ENCODE assay signal across 31 mouse cellular contexts in genomic region chr12:33404996-33405395, GRCm38 (mm10). TPM values are rescaled to one million over a fixed set of nuclear protein-coding genes. Genes with fewer than 3 reads are reported as not detected.
DNase-seq lines count a peak whose midpoint lies in the region; ATAC-seq and TF ChIP-seq lines count a peak whose summit lies in the region.
"Had no signal": no experiment of that assay in that cellular context is flagged by ENCODE, and none has a peak within 500 bp of the region (broad histone marks: within the 10 kb centered on the region; RNA-seq: fewer than 3 reads in every experiment).

No protein-coding gene starts in this region.

- H3K36me3 ChIP-seq in midbrain, embryonic 14.5 days (ENCODE audit: control insufficient read depth, insufficient read depth, low read length) = no peaks in the 10 kb centered on the region
- no peaks in the 10 kb centered on the region for H3K36me3 ChIP-seq in midbrain, postnatal 0 days (ENCODE audit: insufficient read depth, low read length)
- no peaks in the 10 kb centered on the region for H3K36me3 ChIP-seq in hindbrain, postnatal 0 days (ENCODE audit: insufficient read depth, low read length)
- H3K36me3 ChIP-seq: embryonic facial prominence, embryonic 13.5 days; forebrain, embryonic 12.5 days; G1E; limb, embryonic 12.5 days had no signal

- DNase-seq in layer of hippocampus, adult 2 months (ENCODE audit: low spot score in 2 of 2) = no peak
- no peak for DNase-seq in layer of hippocampus, adult 18-20 months (ENCODE audit: low spot score in 2 of 2)
- peak; percentile 21 for DNase-seq in midbrain, embryonic 14.5 days
- no peak for DNase-seq in midbrain, postnatal 0 days (ENCODE audit: low spot score)
- no peak for DNase-seq in hindbrain, postnatal 0 days (ENCODE audit: low spot score)
- DNase-seq in c-Kit-positive CD71-positive TER-119-positive erythroid progenitor cells, embryonic 14.5 days (ENCODE audit: low spot score) = no peak
- DNase-seq in natural killer cell, adult 2 months (ENCODE audit: low spot score in 2 of 2) = no peak
- DNase-seq: adrenal gland, postnatal 10 days; B cell, adult 2 months; cerebellum, adult 8-10 months; cerebellum, postnatal 36 days; embryo, embryonic 11 days; kidney, postnatal 25 days; liver, postnatal 0 days; right cerebral cortex, postnatal 25 days; spleen, adult 18-20 months; thymus, postnatal 14 days had no signal

- no peak overlapping the region for H3K4me2 ChIP-seq in midbrain, embryonic 14.5 days (ENCODE audit: low read length)
- no peak overlapping the region for H3K4me2 ChIP-seq in midbrain, postnatal 0 days (ENCODE audit: low read depth, low read length, poor library complexity, severe bottlenecking)
- no peak overlapping the region for H3K4me2 ChIP-seq in hindbrain, postnatal 0 days (ENCODE audit: low read depth, low read length)
- H3K4me2 ChIP-seq: embryonic facial prominence, embryonic 13.5 days; forebrain, embryonic 12.5 days; heart, embryonic 11.5 days; limb, embryonic 12.5 days; liver, embryonic 11.5 days had no signal

- H3K27me3 ChIP-seq in midbrain, embryonic 14.5 days (ENCODE audit: control insufficient read depth, insufficient read depth, low read length) = no peaks in the 10 kb centered on the region
- H3K27me3 ChIP-seq in midbrain, postnatal 0 days (ENCODE audit: insufficient read depth, low read length) = no peaks in the 10 kb centered on the region
- H3K27me3 ChIP-seq in hindbrain, postnatal 0 days (ENCODE audit: insufficient read depth, low read length) = no peaks in the 10 kb centered on the region
- H3K27me3 ChIP-seq: CH12.LX; embryonic facial prominence, embryonic 13.5 days; forebrain, embryonic 12.5 days; limb, embryonic 12.5 days had no signal

- H3K4me1 ChIP-seq in midbrain, embryonic 14.5 days (ENCODE audit: control insufficient read depth, insufficient read depth, low read length) = peaks cover 6% of the 10 kb centered on the region; the same call in 1 of the 2 replicates
- H3K4me1 ChIP-seq in midbrain, postnatal 0 days (ENCODE audit: insufficient read depth, low read length) = no peaks in the 10 kb centered on the region
- 0 out of 2 replicates have a peak, but pooled peaks cover 5% of the 10 kb centered on the region for H3K4me1 ChIP-seq in hindbrain, postnatal 0 days (ENCODE audit: insufficient read depth, low read length)
- H3K4me1 ChIP-seq: embryonic facial prominence, embryonic 13.5 days had no signal

- H3K4me3 ChIP-seq in layer of hippocampus, adult 2 months = no peak overlapping the region
- H3K4me3 ChIP-seq in midbrain, embryonic 14.5 days (replicated peaks; ENCODE audit: low read depth, low read length) = no peak overlapping the region
- no peak overlapping the region for H3K4me3 ChIP-seq in midbrain, postnatal 0 days (ENCODE audit: low read depth, low read length)
- no peak overlapping the region for H3K4me3 ChIP-seq in hindbrain, postnatal 0 days (ENCODE audit: low read length)
- H3K4me3 ChIP-seq: embryonic facial prominence, embryonic 13.5 days; erythroblast, embryonic 14.5 days; forebrain, embryonic 12.5 days; limb, embryonic 12.5 days had no signal

- peak overlapping the region; percentile 59; the same call in 1 of the 2 replicates for H3K27ac ChIP-seq in layer of hippocampus, adult 2 months
- peak overlapping the region; percentile 49; the same call in 1 of the 2 replicates for H3K27ac ChIP-seq in midbrain, embryonic 14.5 days (replicated peaks; ENCODE audit: low read depth, low read length)
- no peak overlapping the region for H3K27ac ChIP-seq in midbrain, postnatal 0 days (ENCODE audit: low read depth, low read length)
- peak overlapping the region; percentile 2; the same call in 1 of the 2 replicates for H3K27ac ChIP-seq in hindbrain, postnatal 0 days
- H3K27ac ChIP-seq: embryonic facial prominence, embryonic 13.5 days; forebrain, embryonic 12.5 days; limb, embryonic 12.5 days; macrophage had no signal

- 34% methylated on average over 5 of the region's 5 CpGs for WGBS in midbrain, embryonic 14.5 days
- 22% methylated on average over 5 of the region's 5 CpGs for WGBS in midbrain, postnatal 0 days
- WGBS in hindbrain, postnatal 0 days = 40% methylated on average over 5 of the region's 5 CpGs

- no peaks in the 10 kb centered on the region for H3K9me3 ChIP-seq in midbrain, embryonic 14.5 days (ENCODE audit: control insufficient read depth, low read length)
- H3K9me3 ChIP-seq in midbrain, postnatal 0 days (ENCODE audit: low read length) = no peaks in the 10 kb centered on the region
- H3K9me3 ChIP-seq in hindbrain, postnatal 0 days (ENCODE audit: low read length) = no peaks in the 10 kb centered on the region
- H3K9me3 ChIP-seq: embryonic facial prominence, embryonic 13.5 days; forebrain, embryonic 12.5 days; G1E; limb, embryonic 12.5 days had no signal

- no peak for TF ChIP-seq CTCF in layer of hippocampus, adult 2 months (conservative IDR thresholded peaks at IDR 0.05)
- TF ChIP-seq CTCF in midbrain, postnatal 0 days (IDR thresholded peaks at IDR 0.05) = no peak
- no peak for TF ChIP-seq CTCF in hindbrain, postnatal 0 days (IDR thresholded peaks at IDR 0.05; ENCODE audit: low read depth)

- no peak for ATAC-seq in midbrain, embryonic 14.5 days (ENCODE audit: low FRiP score, low TSS enrichment)
- no peak for ATAC-seq in midbrain, postnatal 0 days (ENCODE audit: low FRiP score)
- no peak for ATAC-seq in hindbrain, postnatal 0 days
- ATAC-seq: intestine, postnatal 0 days; liver, postnatal 0 days had no signal

- no peak overlapping the region; the same call in 1 of the 2 replicates for H3K9ac ChIP-seq in midbrain, embryonic 14.5 days (replicated peaks; ENCODE audit: low read length)
- no peak overlapping the region for H3K9ac ChIP-seq in midbrain, postnatal 0 days (replicated peaks; ENCODE audit: low read length, poor library complexity, severe bottlenecking)
- H3K9ac ChIP-seq in hindbrain, postnatal 0 days (replicated peaks; ENCODE audit: low read length) = no peak overlapping the region
- H3K9ac ChIP-seq: embryonic facial prominence, embryonic 13.5 days; forebrain, embryonic 12.5 days; limb, embryonic 12.5 days; liver, postnatal 0 days had no signal

RNA-seq across cellular contexts. Expression of gene Efcab10, which starts 10.3 kb away (rescaled TPM):
- total RNA-seq in layer of hippocampus, adult 2 months (2021) = 1 to 10 TPM; 2.2 to 3.2 TPM
- total RNA-seq in layer of hippocampus, adult 18-20 months (2021) = 1 to 10 TPM; 3.2 to 3.5 TPM
- polyA plus RNA-seq in midbrain, embryonic 14.5 days (2014; fragmentation: Nextera tagmentation; extraction: Ambion mirVana) = 2.9 and 3.4 TPM in 2 replicates
- total RNA-seq in midbrain, postnatal 0 days (2014; rRNA removed) = 0.76 TPM in 1 of 2 replicates, not detected in the other
- polyA plus RNA-seq in midbrain, postnatal 0 days (2015; fragmentation: Nextera tagmentation; extraction: Ambion mirVana) = 6.2 and 6.6 TPM in 2 replicates
- not detected in 2 replicates for total RNA-seq in hindbrain, postnatal 0 days (2014; rRNA removed)
- polyA plus RNA-seq in hindbrain, postnatal 0 days (2015; fragmentation: Nextera tagmentation; extraction: Ambion mirVana) = 7.5 and 8.8 TPM in 2 replicates
- total RNA-seq: CH12.LX; G1E; gastrocnemius, adult 8-10 months; granulocyte monocyte progenitor cell, adult 5-6 weeks had no signal
- polyA plus RNA-seq: erythroblast, embryonic 14.5 days; G1E; heart, embryonic 11.5 days; heart, postnatal 0 days; kidney, embryonic 14.5 days; liver, embryonic 11.5 days; liver, postnatal 0 days; macrophage had no signal

RNA-seq across cellular contexts. Expression of gene Twistnb, which starts 24.4 kb away (rescaled TPM):
- total RNA-seq in layer of hippocampus, adult 2 months (2021) = 10 to 100 TPM; 14.5 to 15.9 TPM
- total RNA-seq in layer of hippocampus, adult 18-20 months (2021) = 10 to 100 TPM; 13.8 to 15.0 TPM
- polyA plus RNA-seq in midbrain, embryonic 14.5 days (2014; fragmentation: Nextera tagmentation; extraction: Ambion mirVana) = 61.8 and 67.4 TPM in 2 replicates
- 14.6 and 22.4 TPM in 2 replicates for total RNA-seq in midbrain, postnatal 0 days (2014; rRNA removed)
- 60.5 and 65.9 TPM in 2 replicates for polyA plus RNA-seq in midbrain, postnatal 0 days (2015; fragmentation: Nextera tagmentation; extraction: Ambion mirVana)
- total RNA-seq in hindbrain, postnatal 0 days (2014; rRNA removed) = 19.2 and 20.6 TPM in 2 replicates
- polyA plus RNA-seq in hindbrain, postnatal 0 days (2015; fragmentation: Nextera tagmentation; extraction: Ambion mirVana) = 59.3 and 65.1 TPM in 2 replicates
